Mouse (Mus musculus) neural tube, embryonic 14.5 days (tissue): ENCODE data around the gene Ccdc8. TPM values are rescaled to one million over a fixed set of nuclear protein-coding genes. Genes with fewer than 3 reads are reported as not detected.

Experiments used
- polyA plus RNA-seq: library from polyadenylated mRNA; unstranded; fragments of >200 nt; fragmentation: Nextera tagmentation; extraction: Ambion mirVana; gene quantifications from 2 replicates; pipeline ENCODE4 v1.2.1, GENCODE M21; 2014

Gene Ccdc8
- polyA plus RNA-seq, 1 experiment from 2014 or later: 2.3 TPM

Other genes starting within 250 kb of the Ccdc8 start
- 4.5 and 4.6 TPM in 2 replicates for gene Slc1a5, start 211.4 kb upstream of the Ccdc8 start, polyA plus RNA-seq
- gene Strn4, start 176.8 kb upstream of the Ccdc8 start, polyA plus RNA-seq: 191 and 199 TPM in 2 replicates
- 44.5 and 51.5 TPM in 2 replicates for gene Fkrp, start 176.0 kb upstream of the Ccdc8 start, polyA plus RNA-seq
- gene Prkd2, start 149.8 kb upstream of the Ccdc8 start, polyA plus RNA-seq: 4.5 and 7.4 TPM in 2 replicates
- gene Dact3, start 117.4 kb upstream of the Ccdc8 start, polyA plus RNA-seq: 5.8 and 6.1 TPM in 2 replicates
- 0.39 and 9.8 TPM in 2 replicates for gene Gng8, start 100.9 kb upstream of the Ccdc8 start, polyA plus RNA-seq
- gene Ptgir, start 86.2 kb upstream of the Ccdc8 start, polyA plus RNA-seq: 1.2 TPM in 1 of 2 replicates, not detected in the other
- 412 and 503 TPM in 2 replicates for gene Calm3, start 68.6 kb upstream of the Ccdc8 start, polyA plus RNA-seq
- gene Pnmal2, start 48.0 kb upstream of the Ccdc8 start, polyA plus RNA-seq: 68.1 and 92.1 TPM in 2 replicates
- 60.1 and 60.7 TPM in 2 replicates for gene Pnmal1, start 33.0 kb upstream of the Ccdc8 start, polyA plus RNA-seq
- 7.4 and 10.1 TPM in 2 replicates for gene Gm42372, start 9.6 kb upstream of the Ccdc8 start, polyA plus RNA-seq
- gene Ppp5c, start 35.2 kb downstream of the Ccdc8 start, polyA plus RNA-seq: 121 TPM in 2 replicates
- gene Hif3a, start 69.7 kb downstream of the Ccdc8 start, polyA plus RNA-seq: 2.7 and 4.4 TPM in 2 replicates
- gene Psg16, start 81.3 kb downstream of the Ccdc8 start, polyA plus RNA-seq: 3.7 and 4.0 TPM in 2 replicates
- gene Ceacam3, start 157.6 kb downstream of the Ccdc8 start, polyA plus RNA-seq: not detected in 2 replicates
- gene Psg29, start 210.8 kb downstream of the Ccdc8 start, polyA plus RNA-seq: not detected in 2 replicates